Mouse (Mus musculus) kidney, postnatal 25 days (tissue): ENCODE measurements at regions not wholly inside any gene's neighbourhood (a gene's known extent, or its start where the extent isn't known, plus 50 kb on each side); places are given as distances from the start of the nearest gene placed in this dataset.
A peak's percentile ranks its signal among the peaks of the same experiment; 100 is the strongest.

Experiments used
- DNase-seq, 2 experiments: peaks; one replicate each; pipeline ENCODE4 v3.0.0; 2021; ENCODE audit warnings: mixed read lengths in 2 of 2

DNA sequence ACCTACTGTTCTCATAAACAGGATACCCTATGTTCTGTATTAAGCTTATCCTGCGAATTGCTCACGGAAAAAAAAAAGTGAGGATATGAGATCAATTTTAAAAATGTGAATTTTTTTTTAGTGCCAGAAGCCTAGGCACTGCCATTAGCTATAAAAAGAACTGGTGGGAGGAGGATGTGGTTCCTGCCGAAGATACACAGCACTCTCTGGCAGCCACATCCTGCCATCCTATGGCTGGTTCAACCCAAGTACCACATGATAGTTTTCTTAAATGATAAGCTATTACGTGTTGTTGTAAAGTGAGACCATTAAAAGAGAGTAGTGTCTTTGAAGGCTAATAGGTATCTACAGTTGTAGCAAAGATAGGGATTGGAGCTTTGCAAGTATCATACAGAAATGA, 58.2 kb upstream of the Ppp3ca start:
- no peak for DNase-seq

- DNase-seq: no peak
Observed at GRCm38 (mm10) chr3:136610556-136610924, 59.4 kb upstream of the Ppp3ca start.

- peak; percentile 86 to 93 for DNase-seq
Observed at GRCm38 (mm10) chr3:136609855-136610555, 59.9 kb upstream of the Ppp3ca start.

- no peak for DNase-seq
Observed at GRCm38 (mm10) chr3:136601706-136602105, 68.2 kb upstream of the Ppp3ca start.

DNA sequence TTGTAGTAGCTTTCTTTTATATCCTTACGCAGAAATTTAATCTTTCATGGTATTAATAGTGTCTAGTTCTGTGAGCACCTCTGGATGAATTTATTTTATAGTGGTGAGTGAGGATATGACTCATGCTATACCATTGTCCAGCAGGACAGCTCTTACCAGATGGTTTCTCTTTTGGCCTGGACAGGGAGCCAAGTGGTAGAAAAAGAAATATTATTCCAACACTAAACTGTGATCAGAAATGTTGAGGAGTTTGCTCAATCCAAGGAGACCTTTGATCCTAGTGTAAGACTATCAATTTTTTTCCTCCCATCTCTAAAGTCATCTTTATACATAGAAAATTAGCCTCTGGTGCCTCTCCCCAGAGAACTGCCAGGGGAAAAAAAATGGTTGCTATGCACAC, 86.0 kb upstream of the Ppp3ca start:
- DNase-seq: no peak

GRCm38 (mm10) chr3:136578016-136578415, 91.9 kb upstream of the Ppp3ca start:
- DNase-seq: no peak

DNA sequence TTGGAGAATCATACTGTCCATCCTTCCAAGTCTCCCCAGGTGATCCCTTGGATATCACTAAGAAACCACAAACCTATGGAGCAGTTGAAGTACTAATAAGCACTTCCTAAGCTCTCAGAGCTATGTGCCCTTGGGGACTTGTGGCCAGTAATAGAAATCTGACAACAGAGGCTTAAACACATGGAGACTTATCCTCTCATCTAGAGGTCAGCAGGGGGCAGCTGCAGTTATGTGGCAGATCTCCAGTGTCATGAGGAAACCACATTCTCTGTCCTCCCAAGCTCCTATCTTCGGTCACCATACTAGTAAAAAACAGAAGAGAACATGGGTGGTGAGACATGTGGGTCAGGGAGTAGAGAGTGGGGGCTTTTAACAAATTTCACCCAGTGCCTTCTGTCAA, 99.4 kb upstream of the Ppp3ca start:
- DNase-seq: peak in 1 of 2 experiments; percentile 12

- DNase-seq: no peak
Observed at GRCm38 (mm10) chr3:136556488-136556887, 113.4 kb upstream of the Ppp3ca start.

- DNase-seq: peak in 1 of 2 experiments; percentile 2
Observed at GRCm38 (mm10) chr3:136549471-136549870, 120.5 kb upstream of the Ppp3ca start.

- no peak for DNase-seq
Observed at GRCm38 (mm10) chr3:136531604-136532003, 138.3 kb upstream of the Ppp3ca start.

GRCm38 (mm10) chr3:136508575-136508974, 161.3 kb upstream of the Ppp3ca start:
- DNase-seq: no peak

GRCm38 (mm10) chr3:136507070-136507469, 162.9 kb upstream of the Ppp3ca start:
- DNase-seq: no peak

DNA sequence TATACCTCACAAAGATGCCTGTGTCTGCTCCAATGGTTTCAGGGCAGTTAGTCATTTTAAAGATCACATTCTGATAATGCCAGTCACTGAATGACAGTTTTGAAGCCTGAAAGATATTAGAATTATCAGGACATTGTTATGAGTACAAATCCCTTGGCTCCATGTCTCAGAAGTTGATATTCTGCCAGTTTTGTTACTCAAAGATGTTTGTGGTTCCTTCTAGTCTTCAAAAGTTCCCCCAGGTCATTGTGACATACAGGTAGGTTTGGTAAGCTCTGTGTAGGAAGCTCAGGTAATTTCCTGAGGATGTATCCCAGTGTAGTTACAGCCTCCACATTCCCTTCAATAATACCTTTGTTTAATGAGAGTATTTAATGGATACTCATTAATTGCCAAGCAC, 169.0 kb upstream of the Bank1 start:
- no peak for DNase-seq

DNA sequence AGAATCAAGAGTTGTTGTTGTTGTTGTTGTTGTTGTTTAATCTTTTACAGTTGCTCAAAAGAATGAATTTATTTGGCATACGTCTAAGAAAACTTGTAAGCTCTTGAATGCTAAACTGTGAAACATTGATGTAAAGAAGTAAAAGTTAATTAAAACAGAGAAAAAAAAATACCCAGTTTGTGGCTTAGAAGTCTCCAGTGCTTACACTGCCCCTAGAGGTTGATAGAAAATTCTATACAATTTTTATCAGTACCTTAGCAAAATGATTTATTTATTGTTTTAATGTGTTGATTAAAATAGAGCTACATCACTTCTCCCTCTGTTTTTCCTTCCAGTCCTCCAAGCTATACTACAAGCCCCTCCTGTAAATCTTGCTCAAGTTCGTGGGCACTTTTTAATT, 165.8 kb upstream of the Bank1 start:
- DNase-seq: no peak

DNA sequence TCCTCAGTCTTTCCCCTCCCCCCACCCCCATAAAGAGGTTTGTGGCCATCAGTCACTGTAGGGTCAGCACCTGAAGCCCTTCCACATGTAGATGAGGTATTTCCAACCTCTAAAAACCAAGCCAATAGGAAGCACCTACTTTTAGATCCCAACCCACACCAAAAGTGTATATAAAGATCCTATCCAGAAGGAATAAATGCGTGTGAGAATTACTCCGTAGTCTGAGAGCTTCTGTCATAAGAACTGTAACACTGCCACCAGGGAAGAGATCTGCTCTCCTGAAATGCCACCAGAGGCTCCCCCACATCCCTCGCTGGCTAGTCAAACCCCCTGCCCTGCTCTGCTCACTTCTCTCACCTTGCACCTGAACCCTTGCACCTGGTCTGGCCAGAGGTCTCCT, 145.8 kb upstream of the Bank1 start:
- no peak for DNase-seq

DNA sequence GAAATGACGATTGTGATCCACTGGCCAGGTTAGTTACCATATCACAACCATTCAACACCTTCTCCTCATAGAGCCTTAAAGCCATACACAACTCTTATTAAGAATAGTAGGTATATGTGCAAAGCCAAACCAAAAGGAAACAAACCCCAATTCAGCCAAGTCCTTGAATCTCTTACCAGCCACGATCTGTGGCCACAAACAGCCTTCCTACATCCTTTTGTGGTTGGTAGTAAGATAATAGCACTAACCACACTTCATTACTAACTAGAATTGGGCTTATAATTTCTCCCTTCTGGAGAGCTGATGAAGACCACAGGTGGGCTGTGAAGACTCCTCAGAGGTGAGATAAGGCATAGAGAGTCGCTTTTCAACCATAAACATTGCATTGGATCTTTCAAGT, 136.9 kb upstream of the Bank1 start:
- DNase-seq: no peak

GRCm38 (mm10) chr3:136456471-136457117, 130.7 kb upstream of the Bank1 start:
- DNase-seq: no peak

DNA sequence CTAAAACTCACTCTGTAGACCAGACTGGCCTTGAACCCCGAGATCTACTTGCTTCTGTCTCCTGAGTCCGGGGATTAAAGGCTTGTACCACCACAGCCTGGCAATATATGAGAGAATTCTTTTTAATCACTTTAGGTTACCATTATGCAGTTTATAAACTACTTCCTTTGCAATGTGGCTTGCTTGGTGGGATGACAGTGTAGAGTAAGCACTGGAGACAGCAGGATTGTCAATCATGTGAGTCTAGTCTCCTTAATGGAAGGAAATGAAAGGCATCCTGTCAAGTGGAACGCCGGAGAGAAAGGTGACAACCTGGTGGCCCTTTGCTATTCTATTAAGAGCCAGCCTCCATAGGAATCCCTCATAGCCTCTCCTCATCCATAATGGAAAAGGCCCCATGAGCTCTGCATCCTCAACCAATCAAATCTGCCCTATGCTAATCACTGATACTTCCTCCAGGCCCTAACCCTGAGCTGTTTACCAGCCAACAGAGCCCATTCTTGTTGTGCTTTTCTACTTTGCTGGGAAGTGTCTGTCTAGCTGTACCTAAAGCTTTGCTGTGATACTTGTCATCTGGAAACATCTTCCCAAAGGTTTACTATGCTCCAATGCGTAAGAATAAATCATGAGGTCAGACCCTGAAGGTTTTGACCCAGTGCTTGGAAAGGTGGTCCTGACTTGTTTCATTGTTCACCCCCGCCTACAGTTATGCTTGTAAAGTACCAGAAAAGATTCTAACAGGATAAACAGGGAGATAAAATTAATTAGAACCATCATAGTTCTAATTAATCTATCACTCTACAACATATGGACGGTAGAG, 130.0 kb upstream of the Bank1 start:
- no peak for DNase-seq

GRCm38 (mm10) chr3:136454967-136455366, 129.1 kb upstream of the Bank1 start:
- no peak for DNase-seq

GRCm38 (mm10) chr3:136450986-136451774, 125.3 kb upstream of the Bank1 start:
- DNase-seq: no peak

DNA sequence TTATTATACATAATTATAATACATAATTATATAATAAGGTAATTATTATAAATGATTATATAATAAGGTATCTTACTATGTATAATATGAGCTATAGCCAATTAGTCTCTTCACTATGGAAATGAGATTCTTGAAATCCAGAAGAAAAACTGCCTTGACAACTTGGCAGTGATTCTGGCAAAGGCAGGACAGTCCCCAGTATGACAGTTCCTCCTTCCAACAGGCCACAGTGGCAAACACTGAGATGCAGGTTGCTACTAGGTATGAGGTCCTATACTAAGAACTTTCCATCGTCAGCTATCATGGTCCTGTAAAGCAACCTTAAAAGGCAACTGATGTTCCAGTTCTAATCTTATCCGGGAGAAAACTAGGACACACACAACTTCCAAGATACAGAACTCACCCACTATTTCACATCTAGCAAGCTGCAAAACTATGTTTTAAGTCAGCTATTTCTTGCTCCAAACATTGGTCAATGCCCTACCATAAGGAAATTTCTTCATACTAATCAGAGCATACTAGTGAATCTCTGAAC, 124.6 kb upstream of the Bank1 start:
- DNase-seq: no peak

- no peak for DNase-seq
Observed at GRCm38 (mm10) chr3:136449364-136449763, 123.5 kb upstream of the Bank1 start.

DNA sequence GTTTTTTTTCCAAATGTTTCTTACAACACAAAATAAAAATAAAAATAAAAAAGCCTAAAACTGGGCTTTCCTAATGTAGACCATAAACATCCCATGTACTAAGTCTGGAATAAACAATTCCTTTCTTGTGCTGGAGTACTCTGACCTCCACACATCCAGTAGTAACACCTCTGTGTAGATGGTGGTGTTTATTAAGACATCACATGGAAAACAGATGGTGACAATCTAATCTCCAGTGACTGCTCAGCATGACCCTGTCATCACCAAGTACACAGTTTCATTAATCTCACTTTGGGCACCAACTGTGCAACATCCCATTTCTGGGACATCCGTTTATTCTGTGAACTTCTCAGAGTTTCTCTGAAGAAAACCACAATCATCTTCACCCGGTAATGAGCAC, 118.7 kb upstream of the Bank1 start:
- DNase-seq: no peak
